Mouse (Mus musculus): ENCODE data around the gene Dyrk1a.

GRCm38 (mm10) chr16:94608706-94609594 is 39.1 kb downstream of the Dyrk1a start:
- TF ChIP-seq TCF12 (IDR thresholded peaks at IDR 0.05; ENCODE audit: low read depth, low read length) (no peak), CTCF (conservative IDR thresholded peaks at IDR 0.05 in 1 of 2, IDR thresholded peaks at IDR 0.05 in 1 of 2; ENCODE audit: low read depth in 2 of 2, low read length in 2 of 2) (no peak), SIN3A (IDR thresholded peaks at IDR 0.05; ENCODE audit: low read length) (no peak), MEF2A (IDR thresholded peaks at IDR 0.05; ENCODE audit: borderline replicate concordance, low read depth, low read length) (no peak), HCFC1 (IDR thresholded peaks at IDR 0.05; ENCODE audit: low read depth, low read length) (no peak), EP300 (IDR thresholded peaks at IDR 0.05; ENCODE audit: low read length) (peak; percentile 51), KAT2A (IDR thresholded peaks at IDR 0.05; ENCODE audit: insufficient replicate concordance, low read length) (no peak), ETS1 (conservative IDR thresholded peaks at IDR 0.05; ENCODE audit: low read depth, low read length) (peak; percentile 24; the same call in 1 of the 2 replicates), POLR2A (IDR thresholded peaks at IDR 0.05; ENCODE audit: low read depth, low read length) (no peak), USF2 (conservative IDR thresholded peaks at IDR 0.05; ENCODE audit: low read depth, low read length) (no peak), USF1 (IDR thresholded peaks at IDR 0.05; ENCODE audit: low read depth, low read length) (no peak), E2F4 (IDR thresholded peaks at IDR 0.05; ENCODE audit: insufficient replicate concordance, low read depth, low read length) (no peak)
